Mouse (Mus musculus) spleen, postnatal 14 days (tissue): ENCODE measurements around the gene Tfap4.
"Not testable (repeated sequence)": the region's sequence is repeated elsewhere in the genome, so short reads cannot be mapped to it uniquely, and the experiment has no call there.

ENCODE experiments used
- DNase-seq, 2 experiments: peaks; one replicate each; pipeline ENCODE4 v3.0.0; 2021 to 2022; ENCODE audit warnings: low spot score in 2 of 2

Gene Tfap4

DNA sequence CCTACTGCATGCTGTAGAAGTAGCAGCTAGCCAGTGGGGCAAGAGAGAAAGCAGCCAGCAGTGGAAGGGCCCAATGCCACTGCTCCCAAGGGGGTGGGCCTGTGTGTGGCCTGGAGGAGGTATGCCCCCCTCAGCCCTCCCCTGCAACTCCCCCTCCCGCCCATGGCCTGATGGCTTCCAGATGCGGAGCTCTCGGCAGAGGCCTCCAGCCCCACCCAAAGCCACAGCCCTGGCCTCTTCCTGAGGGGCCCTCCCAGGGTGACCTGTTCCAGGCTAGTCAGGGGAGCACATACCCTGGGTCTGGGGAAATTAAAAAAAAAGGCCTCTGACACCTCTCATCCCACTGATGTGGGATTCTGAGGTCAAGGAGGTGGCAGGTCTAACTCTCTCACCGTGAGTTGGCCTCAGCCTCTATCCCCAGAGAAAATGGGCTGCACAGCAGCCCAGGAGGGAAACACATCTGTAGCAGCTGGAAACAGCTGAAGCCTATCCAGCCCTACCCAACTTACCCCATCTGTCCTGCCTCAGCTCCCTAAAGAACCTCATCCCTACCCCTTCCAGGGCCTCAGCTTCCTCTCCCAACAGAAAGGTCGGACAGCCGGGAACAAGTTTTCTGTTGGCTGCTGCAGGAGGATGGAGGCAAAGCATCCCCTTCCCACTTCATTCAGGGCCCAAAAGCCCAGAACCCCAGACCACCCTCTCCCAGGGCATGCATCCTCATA, 6.7 kb downstream of the Tfap4 start:
- no peak for DNase-seq

DNA sequence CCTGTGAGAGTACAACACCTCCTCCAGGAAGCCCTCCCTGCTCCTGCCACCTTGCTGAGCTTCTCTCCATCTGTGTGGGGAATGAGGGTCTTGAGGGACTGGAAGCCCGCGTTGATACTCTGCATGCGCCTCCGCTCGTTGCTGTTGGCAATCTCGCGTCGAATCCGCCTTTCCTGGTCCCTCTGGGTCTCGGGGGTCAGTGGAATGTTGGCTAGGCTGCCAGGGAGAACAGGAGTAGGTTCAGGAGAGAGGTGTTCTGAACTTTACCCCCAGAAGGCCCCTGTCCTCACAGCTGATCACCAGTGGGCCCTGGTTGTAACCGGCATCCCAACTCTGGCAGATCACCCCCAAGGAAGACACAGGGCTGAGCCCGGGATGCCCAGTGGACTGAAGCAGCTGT, 7.8 kb downstream of the Tfap4 start:
- DNase-seq = no peak

DNA sequence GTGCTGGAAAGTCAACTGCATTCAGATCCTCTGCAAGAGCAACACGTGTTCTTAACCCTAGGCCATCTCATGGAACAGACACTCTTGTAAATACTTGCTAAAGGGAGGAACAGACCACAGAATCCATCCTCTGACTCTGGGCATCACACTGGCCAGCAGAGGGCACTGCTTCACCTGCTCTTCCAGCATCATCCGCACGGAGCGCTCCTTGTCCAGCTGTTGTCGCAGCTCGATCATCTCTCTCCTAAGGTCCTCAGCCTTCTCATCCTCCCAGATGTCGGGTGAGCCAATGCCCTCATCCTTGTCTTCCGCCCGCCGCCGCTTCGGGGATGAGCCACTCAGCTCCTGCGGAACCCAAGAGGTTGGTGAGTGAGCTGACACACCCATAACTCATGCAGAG, 8.6 kb downstream of the Tfap4 start:
- peak in 1 of 2 experiments; percentile 44 for DNase-seq

DNA sequence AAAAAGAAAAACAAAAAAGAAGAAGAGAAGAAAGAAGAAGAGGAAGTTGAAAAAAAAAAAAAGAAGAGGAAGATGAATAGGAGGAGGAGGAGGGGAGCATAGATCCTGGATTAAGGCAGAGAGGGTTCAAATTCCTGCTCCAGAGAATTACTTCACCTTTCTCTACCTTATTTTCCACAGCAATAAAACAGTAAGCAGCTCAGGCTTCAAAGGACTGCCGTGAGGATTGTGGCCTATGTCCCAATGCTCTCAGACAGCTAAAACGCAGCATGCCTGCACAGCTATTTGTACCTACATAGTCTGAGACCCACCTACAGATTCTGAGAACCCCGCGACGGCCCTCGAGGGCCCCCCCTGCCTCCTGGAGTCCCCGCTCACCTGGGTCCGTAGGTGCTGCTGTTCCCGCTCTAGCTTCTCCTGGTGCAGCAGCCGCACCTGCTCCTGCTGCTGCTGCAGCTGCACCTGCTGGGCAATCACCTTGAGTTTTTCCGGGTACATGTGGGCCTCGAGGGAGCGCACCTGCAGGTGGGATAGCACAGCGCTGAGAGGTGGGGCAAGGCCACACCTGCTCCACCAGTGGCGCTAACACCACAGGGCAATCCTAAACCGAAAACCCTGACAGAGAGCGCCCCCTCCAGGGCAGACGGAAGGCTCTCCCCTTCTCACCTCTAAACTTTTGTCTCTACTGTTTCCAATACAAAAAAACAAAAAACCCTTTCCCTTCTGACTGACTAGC, 10.5 kb downstream of the Tfap4 start:
- no peak for DNase-seq

DNA sequence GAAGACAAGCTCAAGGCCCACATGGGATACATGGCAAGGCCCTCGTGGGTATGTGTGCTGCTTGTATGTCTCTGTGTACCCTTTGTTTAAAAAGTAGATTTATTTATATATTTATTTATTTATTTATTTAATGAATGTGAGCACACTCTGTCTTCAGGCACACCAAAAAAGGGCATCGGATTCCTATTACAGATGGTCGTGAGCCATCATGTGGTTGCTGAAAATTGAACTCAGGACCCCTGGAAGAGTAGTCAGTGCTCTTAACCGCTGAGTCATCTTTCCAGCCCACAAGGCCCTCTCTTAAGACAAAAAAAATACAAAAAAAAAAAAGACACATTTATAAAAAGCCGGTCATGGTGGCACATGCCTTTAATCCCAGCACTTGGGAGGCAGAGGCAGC, 12.0 kb downstream of the Tfap4 start:
- no peak for DNase-seq

DNA sequence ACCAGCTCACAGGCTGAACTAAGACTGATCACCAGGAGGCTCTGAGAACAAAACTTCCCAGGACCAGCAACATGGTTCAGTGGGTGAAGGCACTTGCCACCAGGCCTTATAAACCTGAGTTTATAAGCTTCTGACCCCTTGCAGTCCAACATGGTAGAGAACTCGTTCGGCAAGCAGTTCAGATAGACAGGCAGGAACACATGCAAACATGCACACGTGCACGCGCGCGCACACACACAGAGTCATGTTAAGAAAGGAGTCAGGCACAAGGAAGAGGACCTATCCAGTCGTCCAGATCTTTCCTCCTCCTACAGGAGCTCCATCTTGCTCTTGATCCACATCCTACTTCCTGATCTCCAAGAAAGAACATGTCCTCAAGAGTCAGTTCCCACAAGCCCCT, 12.8 kb downstream of the Tfap4 start:
- DNase-seq = no peak

DNA sequence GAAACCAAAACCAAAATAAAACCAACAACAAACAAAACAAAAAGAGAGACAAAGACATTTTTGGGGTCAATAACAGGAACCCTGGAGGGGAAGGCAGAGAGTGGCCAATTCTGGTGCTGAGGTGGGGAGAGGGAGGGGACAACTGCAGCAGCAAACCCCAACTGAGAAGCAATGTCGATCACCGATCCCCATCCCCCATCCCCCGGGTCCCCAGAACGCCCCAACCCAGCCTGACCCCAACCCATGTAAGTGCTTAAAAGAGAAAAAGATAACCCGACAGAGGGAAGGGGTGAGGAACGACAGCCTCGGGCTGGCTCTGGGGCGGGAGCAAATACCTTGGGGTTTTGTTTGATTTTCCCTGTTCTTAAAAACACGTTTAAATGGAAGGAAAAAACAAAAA, 14.8 kb downstream of the Tfap4 start:
- DNase-seq = no peak

DNA sequence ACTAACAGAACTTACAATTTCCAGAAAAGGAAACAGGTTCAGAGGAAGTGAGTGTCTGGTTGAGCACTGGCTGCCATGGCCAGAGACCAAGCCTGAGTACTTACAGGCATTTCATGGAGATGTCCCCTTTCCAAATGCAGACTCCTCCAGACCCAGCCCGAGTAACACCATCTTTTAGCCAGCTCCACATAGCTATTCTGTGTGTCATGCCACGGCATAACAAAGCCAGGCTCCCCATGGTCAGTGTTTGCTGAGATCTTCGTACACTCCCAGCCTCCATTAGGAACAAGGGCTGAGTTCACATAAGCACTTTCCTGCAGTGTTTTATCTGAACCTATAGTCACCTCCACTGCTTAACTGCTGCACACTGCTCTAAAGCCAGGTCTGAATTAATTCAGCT, 16.4 kb downstream of the Tfap4 start:
- no peak for DNase-seq

DNA sequence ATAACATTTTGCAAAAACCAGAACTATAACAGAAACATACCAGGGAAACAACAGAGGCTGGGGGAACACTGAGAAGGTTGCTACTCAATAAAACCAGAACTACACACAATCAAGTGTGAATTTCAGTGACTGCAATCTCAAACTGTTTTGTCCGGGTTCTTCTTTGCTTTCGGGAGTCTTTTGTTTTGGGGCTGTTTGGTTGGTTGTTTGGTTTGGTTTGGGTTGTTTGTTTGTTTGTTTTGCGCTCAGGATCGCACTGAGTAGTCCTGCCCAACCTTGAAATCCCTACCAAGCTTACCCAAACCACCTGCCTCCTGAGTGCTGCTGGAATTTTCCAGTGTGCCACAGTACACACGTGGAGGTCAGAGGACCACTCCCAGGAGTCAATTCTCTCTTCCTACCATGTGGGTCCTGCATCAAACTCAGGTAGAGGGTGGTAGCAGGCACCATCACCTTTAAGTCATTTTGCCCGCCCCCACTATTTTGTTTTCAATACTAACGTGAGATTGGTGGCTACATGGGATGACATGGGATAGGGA, 17.3 kb downstream of the Tfap4 start:
- DNase-seq = no peak

DNA sequence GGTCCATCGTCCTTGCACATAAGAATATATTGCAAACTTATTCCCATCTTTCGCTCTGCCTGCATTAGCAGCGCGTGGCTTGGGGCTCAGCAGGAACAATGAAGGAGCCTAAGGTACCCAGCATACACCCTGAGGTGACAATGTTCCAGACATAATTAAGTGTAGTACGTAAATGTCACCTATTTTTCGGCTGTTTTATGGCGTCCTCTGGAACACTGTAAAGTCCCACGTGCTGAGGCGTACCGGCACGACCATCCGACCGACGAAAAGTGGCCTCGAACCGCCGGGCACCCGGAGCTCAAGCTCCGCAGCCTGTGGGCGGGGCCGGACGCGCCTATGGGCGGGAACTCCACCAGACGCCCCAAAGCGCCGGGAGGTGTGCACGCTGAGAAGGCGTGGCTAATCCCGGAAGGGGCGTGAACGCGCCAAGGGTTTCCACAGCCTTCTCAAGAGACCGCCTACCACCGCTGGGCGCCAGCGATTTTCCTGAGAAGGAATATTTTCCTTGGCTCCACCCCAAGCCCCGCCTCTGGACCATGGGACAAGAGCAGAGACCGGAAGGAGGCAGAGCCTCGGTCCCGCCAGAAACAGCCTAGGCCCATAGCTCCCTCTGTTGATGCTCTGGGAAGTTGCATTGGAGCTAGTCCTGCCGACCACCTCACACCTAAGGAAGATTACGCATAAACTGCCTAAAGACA, 18.0 kb downstream of the Tfap4 start, which contains the start of gene Srl:
Srl (minus strand) TSS at position 316 of the 698 bp plus-strand sequence.
- peak; percentile 93 to 95 for DNase-seq

DNA sequence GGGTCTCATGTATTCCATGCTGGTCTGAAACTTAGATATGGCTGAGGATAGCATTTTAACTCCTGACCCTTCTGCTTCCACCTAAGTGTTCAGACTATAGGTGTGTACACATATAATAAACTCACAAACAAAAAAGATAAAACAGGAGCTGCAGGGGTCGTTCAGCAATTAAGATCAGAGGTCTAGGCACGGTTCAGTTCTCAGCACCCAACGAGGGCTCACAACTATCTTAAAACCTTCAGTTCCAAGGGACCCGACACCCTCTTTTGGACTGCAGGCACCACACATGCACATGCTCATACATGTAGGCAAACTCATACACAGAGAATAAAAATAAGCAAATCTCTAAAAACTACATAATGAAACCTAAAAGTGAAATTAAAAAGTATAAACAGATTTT, 18.6 kb downstream of the Tfap4 start:
- DNase-seq = no peak

DNA sequence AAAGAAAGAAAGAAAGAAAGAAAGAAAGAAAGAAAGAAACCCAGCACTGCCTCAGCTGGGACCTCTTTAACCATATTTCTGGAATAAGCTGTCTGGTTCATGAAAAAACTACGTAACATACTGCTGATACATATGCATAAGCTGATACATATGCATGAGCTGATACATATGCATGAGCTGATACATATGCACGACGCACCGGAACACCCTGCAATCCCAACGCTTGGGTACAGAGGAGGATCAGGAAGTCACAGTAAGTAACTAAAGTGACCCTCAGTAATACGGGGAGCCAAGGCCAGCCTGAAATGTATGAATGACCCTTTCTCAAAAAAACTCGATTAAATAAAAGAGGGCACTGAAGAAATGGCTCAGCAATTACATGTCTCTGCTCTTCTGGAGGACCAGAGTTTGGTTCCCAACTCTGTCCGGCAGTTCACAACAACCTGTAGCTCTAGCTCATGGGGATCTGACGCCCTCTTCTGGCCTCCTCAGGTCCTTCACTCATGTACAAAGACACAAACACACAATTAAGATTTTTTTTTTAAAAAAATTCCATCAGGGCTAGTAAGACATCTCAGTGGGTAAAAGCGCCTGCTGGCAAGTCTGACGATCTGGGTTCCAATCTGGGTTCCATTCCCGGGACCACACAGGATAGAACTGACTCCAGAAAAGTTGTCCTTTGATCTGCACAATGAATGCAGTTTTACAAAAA, 19.4 kb downstream of the Tfap4 start:
- DNase-seq = no peak

DNA sequence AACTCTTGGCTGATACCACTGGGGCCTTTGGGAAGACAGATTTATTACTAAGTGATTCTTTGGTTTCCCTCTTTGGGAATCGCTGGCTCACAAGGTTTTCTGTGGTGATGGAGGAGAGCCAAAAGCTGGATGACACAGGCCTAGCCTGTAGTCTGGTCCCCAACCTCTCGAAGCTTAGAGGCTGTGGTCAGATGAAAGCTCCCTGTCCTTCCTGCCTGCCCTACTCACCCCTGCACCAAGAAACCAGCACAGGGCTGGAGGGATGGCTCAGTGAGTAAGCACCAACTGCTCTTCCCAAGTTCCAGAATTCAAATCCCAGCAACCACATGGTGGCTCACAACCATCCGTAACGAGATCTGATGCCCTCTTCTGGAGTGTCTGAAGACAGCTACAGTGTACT, 20.1 kb downstream of the Tfap4 start:
- DNase-seq = no peak

DNA sequence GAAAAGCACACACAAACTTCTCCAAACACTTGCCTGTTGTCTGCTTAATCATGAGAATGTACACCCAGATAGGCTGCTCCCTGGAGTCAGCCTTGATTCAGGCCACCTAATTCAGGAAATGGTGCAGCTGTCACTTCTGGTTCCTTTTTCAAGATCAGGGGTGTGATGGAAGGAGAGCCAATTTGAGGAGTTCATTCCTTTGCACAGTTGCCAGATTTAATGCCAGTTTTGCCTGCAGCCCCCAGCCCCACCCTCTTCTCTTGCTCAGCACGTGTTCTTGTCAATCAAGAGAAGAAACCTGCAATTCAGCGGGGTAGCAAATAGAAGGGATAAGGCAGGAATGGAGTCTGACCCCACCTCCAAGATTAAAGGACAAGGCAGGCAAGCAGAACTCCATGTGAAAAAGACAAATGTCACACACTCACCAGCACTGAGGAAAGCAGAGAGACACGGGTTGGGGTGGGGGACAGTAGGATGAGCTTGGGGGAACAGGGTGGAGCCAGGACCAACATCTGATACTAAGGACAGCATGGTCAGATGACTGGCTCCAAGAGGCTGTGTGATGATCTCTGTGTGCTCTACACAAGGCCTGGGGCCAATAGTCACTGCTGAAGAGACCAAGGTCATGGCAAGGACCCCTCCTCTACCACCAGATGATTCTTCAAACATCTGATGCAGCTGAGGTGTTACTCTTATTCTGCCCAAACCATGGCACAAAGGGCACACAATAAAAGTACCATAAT, 21.9 kb downstream of the Tfap4 start:
- no peak for DNase-seq

DNA sequence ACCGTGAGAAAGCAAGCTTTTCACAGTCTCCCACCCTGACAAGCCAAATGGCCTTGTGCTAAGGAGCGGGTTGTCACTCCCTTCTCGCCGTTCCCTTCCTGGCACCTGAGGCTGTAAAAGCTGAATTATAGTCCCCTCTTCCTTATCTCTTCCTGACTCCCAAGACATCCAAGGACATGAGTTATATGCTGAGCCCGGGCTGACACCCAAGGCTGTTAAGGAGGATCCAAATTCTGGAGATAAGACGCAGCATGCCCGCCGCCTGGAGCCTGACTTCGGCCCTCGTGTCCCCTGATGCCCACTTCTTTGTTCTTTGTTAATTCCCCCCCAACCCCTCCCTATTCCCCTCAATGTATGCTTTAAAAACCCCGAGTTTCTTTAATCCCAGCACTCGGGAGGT, 32.3 kb downstream of the Tfap4 start:
- not testable (repeated sequence) for DNase-seq

DNA sequence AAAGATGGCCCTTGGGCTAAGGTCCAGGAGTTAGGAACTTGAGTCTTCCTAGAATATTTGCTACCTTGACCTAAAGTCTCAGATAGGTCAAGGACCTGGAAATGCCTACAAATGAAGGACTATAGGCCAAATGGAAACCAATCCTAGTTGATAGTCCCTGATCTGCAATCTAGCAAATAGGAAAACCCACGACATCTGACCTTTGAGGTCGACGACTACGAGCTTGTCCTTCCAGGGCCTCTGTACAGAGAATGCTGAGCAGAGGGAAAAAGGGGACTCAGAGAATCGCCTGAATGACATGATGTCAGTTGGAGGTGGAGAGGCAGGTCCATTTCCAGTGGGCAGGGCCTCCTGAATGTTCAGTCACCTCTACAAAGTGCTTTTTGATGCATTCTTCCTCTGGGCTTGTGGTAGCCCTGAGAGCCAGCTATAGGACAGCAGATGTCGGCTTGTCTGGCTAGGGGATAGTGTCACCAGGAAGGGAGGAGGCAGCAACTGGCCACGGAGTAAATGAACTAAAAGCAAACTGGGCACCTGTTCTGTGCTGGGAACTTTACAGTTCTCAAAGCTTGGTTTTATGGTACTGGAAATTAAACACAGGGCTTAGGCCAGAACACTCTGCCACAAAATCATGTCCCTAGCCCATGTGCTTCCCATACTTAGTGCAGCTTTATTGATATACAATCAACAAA, 36.2 kb downstream of the Tfap4 start:
- DNase-seq = no peak

DNA sequence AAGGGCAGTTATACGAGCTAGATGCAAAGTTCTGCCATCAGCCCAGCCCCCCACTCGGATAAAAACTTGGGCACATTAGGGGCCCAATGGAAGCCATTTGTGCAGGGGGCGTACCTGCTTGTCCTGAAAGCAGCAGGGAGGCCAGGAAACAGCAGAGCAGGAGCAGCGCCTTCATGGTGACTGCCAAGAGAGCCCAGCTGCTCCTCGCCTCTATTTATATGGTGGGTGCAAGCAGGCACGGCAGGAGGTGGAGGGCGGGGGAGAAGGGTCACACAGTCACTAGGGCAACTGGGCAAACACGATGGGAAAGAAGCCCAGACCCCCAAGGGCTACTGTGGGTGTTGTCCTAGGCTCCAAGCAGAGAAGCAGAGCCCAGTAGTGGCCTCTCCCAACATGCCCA, 36.8 kb downstream of the Tfap4 start:
- no peak for DNase-seq

DNA sequence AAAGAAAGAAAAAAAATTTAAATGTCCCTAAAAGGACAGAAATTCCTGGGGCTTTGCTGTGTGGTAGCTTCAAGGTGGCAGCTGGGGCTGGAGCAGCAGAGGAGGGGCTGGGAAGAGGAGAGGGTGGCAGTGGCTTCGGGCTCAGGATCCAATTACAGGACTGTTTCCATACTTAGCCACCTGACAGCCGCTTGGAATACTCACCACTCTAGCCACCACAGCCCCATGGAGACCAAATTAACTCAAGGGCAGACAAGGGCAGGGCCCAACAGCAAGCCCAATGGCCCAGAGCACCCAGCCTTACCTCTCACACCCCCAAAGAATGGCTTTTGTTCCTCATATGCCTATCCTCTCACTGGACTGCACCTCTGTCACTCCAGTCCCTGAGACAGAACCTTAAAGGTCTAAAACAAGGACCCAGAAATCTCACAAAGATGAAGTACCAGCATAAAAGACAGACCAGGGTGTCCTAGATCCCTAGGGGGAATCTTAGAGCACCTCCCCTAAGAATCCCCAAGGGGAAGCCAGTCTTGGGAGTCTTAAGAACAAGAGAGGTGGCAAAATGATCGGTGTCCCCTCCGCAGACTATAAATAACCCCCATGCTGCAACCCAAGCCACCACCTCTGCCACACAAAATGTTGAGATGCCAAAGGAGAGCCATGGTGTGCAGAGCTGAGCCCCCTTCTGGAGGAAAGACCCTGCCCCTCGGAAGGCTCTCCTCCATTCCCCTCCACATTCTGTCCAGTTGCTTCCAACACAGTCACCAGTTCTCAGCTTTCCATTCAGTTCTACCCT, 37.7 kb downstream of the Tfap4 start:
- no peak for DNase-seq

DNA sequence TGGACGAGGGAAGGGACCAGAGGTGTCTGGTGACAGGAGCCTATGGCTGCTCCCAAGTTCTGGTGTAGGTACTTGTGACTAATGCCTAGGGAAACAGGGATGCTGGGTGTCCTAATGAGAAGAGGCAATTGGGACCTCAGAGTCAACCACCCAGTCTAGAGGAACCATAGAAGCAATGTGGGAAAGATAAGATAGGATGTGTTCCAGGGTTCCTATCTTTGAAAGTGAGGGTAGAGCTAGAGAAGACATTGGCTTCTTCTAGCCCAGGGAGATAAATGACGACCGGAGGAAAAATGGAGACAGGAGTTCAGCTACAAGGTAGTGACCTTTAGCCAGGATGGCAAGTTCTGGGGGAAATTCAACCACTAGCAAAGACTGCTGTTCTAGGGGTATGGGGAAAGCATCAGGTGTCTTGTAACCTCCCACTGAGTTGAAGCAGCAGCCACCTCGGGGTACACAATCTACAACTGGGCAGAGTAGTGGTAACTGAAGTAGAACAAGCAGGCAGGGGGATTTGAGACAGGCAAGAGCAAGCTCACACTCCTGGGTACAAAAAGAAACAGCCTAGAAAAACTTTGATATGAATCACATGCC, 38.5 kb downstream of the Tfap4 start:
- no peak for DNase-seq
